Mouse (Mus musculus) limb, embryonic 14.5 days (tissue): ENCODE measurements around the gene Trio. TPM values are rescaled to one million over a fixed set of nuclear protein-coding genes. Genes with fewer than 3 reads are reported as not detected.
A peak's percentile ranks its signal among the peaks of the same experiment; 100 is the strongest.

Source experiments
- ATAC-seq: fragments of 200-750 bp; cut with Nextera tagmentation; 2 replicates; pipeline ENCODE4 v1.8.0; 2017; ENCODE audit warnings: low read depth, moderate number of reproducible peaks, moderate TSS enrichment; ENCODE audit not compliant: low FRiP score
- DNase-seq: peaks from one replicate; pipeline ENCODE4 v3.0.0-alpha.2; 2015; ENCODE audit warnings: low spot score
- H3K27ac ChIP-seq: fragments of 300-500 bp; sonication (generic); replicated peaks from 2 replicates; pipeline ENCODE4 v1.5.1; 2014; ENCODE audit warnings: low read depth, mild to moderate bottlenecking, low read length, moderate library complexity, mixed read lengths
- H3K27me3 ChIP-seq: fragments of 300-500 bp; sonication (generic); 2 replicates; pipeline ENCODE4 v1.6.1; 2014; ENCODE audit warnings: low read length, mixed read lengths; ENCODE audit not compliant: control insufficient read depth, insufficient read depth
- H3K36me3 ChIP-seq: fragments of 300-500 bp; sonication (generic); 2 replicates; pipeline ENCODE4 v1.6.1; 2014; ENCODE audit warnings: mild to moderate bottlenecking, low read length, moderate library complexity, mixed read lengths; ENCODE audit not compliant: control insufficient read depth, insufficient read depth
- H3K4me1 ChIP-seq: fragments of 300-500 bp; sonication (generic); 2 replicates; pipeline ENCODE4 v1.6.1; 2014; ENCODE audit warnings: antibody characterized with exemption, low read length, mixed read lengths; ENCODE audit not compliant: control insufficient read depth, insufficient read depth
- H3K4me2 ChIP-seq: fragments of 300-500 bp; sonication (generic); replicated peaks from 2 replicates; pipeline ENCODE4 v1.6.1; 2014; ENCODE audit warnings: low read depth, mild to moderate bottlenecking, low read length, moderate library complexity; ENCODE audit not compliant: severe bottlenecking
- H3K4me3 ChIP-seq: fragments of 300-500 bp; sonication (generic); replicated peaks from 2 replicates; pipeline ENCODE4 v1.5.1; 2014; ENCODE audit warnings: low read length
- H3K9ac ChIP-seq: fragments of 300-500 bp; sonication (generic); 2 replicates; pipeline ENCODE4 v1.6.1; 2014; ENCODE audit warnings: mild to moderate bottlenecking, low read depth, low read length, moderate library complexity; ENCODE audit not compliant: severe bottlenecking
- H3K9me3 ChIP-seq: fragments of 300-500 bp; sonication (generic); 2 replicates; pipeline ENCODE4 v1.6.1; 2016; ENCODE audit warnings: low read length; ENCODE audit not compliant: control insufficient read depth
- POLR2A ChIP-seq: fragments of 200-500 bp; IDR thresholded peaks from 2 replicates; pipeline ENCODE4 v1.8.0; 2012; ENCODE audit warnings: inconsistent platforms, mild to moderate bottlenecking, moderate library complexity, borderline replicate concordance; ENCODE audit not compliant: insufficient read depth, insufficient read length; ENCODE audit errors: extremely low read depth
- WGBS: fragments of 180-500 bp; shearing (Covaris S2); extraction: QIAGEN DNeasy Blood & Tissue Kit; methylation state at CpG from one replicate; pipeline ENCODE4 v1.1.7; 2014; 5-methylcytosine and 5-hydroxymethylcytosine counted together
- polyA plus RNA-seq, 2 experiments: library from polyadenylated mRNA; depleted of rRNA in 1 of 2; stranded (reverse) in 1 of 2; unstranded in 1 of 2; fragments of >200 nt; fragmentation: Nextera tagmentation in 1 of 2; extraction: Ambion mirVana in 1 of 2; gene quantifications; 2 replicates each; pipeline versions ENCODE4 v1.2.1 to v1.2.3; 2012 to 2014

Gene Trio
- polyA plus RNA-seq, 2 experiments: 78.7 to 230 TPM

DNA sequence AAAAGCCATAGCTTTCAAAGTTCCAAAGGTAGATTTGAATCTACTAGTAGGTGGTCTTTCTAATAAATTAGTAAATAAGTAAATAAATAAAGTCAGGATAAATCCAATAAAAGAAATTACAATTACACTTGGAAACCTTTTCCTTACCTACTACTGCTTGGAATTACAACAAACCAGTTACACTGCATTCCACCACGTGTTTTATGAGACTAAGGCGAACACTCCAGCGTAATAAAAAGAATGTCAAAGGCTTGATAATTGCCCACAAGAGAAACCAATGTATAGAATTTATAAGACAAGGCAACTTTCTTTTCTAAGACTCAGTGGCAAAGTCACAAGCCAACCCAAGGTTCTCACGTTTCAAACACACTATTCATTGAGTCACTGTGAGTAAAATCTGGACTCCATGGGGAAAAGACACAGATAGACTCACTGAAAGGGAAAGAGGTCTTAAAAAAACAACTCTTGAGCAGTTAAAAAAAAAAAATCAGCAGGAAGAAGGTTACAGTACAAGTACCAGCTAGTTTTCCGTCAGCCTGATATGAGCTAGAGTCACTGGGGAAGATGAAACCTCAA, 21.4 kb downstream of the Trio start:
- Histone ChIP-seq H3K4me3 (no peak overlapping the region), H3K9ac (no peak overlapping the region), H3K4me1 (peaks cover 32% of the 10 kb centered on the region), H3K4me2 (no peak overlapping the region), H3K9me3 (no peaks in the 10 kb centered on the region), H3K27me3 (no peaks in the 10 kb centered on the region), H3K36me3 (no peaks in the 10 kb centered on the region), H3K27ac (peak overlapping the region; percentile 35; the same call in 1 of the 2 replicates)
- WGBS: 10% methylated on average over 5 of the region's 5 CpGs
- TF ChIP-seq POLR2A: no peak
- DNase-seq (no peak), ATAC-seq (peak; percentile 43)

- no peak for DNase-seq
- H3K27ac ChIP-seq: no peak overlapping the region
- no peak overlapping the region for H3K4me2 ChIP-seq
- H3K9me3 ChIP-seq: no peaks in the 10 kb centered on the region
- no peaks in the 10 kb centered on the region for H3K36me3 ChIP-seq
- WGBS: 83% methylated on average over 3 of the region's 3 CpGs
- no peak for TF ChIP-seq POLR2A
- H3K27me3 ChIP-seq: no peaks in the 10 kb centered on the region
- H3K9ac ChIP-seq: no peak overlapping the region
- H3K4me3 ChIP-seq: no peak overlapping the region
- ATAC-seq: no peak
- H3K4me1 ChIP-seq: peaks cover 37% of the 10 kb centered on the region
These were observed 23.1 kb downstream of the Trio start for GRCm38 (mm10) chr15:28002515-28002914.

DNA sequence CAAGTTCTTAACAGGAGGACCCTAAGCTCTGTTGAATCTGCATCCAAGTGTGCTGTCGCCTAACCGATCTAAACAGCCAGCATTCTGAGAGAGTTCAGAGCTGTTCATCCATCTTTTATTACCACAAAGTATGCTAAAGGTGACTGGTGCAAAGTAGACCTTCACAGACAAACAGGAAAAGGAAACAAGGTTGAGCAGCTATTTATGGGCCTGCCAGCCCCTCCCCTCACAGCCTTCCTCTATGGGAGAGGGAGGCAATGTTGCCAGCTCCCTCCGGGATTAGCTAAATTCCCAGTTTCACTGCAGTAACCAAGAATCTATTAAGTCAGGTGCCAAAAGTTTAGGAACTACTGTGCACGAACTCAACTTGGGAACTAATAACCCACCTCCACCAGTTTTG, 24.3 kb downstream of the Trio start:
- Histone ChIP-seq H3K36me3 (no peaks in the 10 kb centered on the region), H3K4me3 (no peak overlapping the region), H3K4me2 (no peak overlapping the region), H3K4me1 (peaks cover 40% of the 10 kb centered on the region), H3K9ac (no peak overlapping the region), H3K27ac (no peak overlapping the region), H3K9me3 (no peaks in the 10 kb centered on the region), H3K27me3 (no peaks in the 10 kb centered on the region)
- no peak for TF ChIP-seq POLR2A
- no peak for ATAC-seq
- DNase-seq: no peak
- 21% methylated on average over 4 of the region's 4 CpGs for WGBS

GRCm38 (mm10) chr15:27998621-27999359, 26.9 kb downstream of the Trio start:
- DNase-seq (no peak), ATAC-seq (peak; percentile 3; the same call in 1 of the 2 replicates)
- Histone ChIP-seq H3K9ac (no peak overlapping the region), H3K4me1 (peaks cover 38% of the 10 kb centered on the region), H3K36me3 (no peaks in the 10 kb centered on the region), H3K9me3 (no peaks in the 10 kb centered on the region), H3K27me3 (no peaks in the 10 kb centered on the region), H3K27ac (no peak overlapping the region), H3K4me3 (no peak overlapping the region), H3K4me2 (no peak overlapping the region)
- 18% methylated on average over 8 of the region's 8 CpGs for WGBS
- TF ChIP-seq POLR2A: no peak

- ATAC-seq: no peak
- Histone ChIP-seq H3K9me3 (no peaks in the 10 kb centered on the region), H3K27ac (no peak overlapping the region), H3K4me3 (no peak overlapping the region), H3K9ac (no peak overlapping the region), H3K27me3 (no peaks in the 10 kb centered on the region), H3K4me1 (peaks cover 42% of the 10 kb centered on the region), H3K4me2 (no peak overlapping the region), H3K36me3 (no peaks in the 10 kb centered on the region)
- no peak for TF ChIP-seq POLR2A
- DNase-seq: no peak
- 22% methylated on average over 8 of the region's 8 CpGs for WGBS
These were observed 27.7 kb downstream of the Trio start for GRCm38 (mm10) chr15:27997917-27998316.
